Mouse (Mus musculus): Measurements from ENCODE around the gene Twf1. TPM values are rescaled to one million over a fixed set of nuclear protein-coding genes. Genes with fewer than 3 reads are reported as not detected.

Gene Twf1
- polyA plus RNA-seq, 1 experiment from 2014 or later: 90.7 TPM

- H3K27ac ChIP-seq: no peak overlapping the region
- no peaks in the 10 kb centered on the region for H3K9me3 ChIP-seq (replicated peaks)
- H3K27me3 ChIP-seq: no peaks in the 10 kb centered on the region
- ATAC-seq (ENCODE audit: low FRiP score): no peak
- 0 out of 2 replicates have a peak, but pooled peaks cover 3% of the 10 kb centered on the region for H3K4me1 ChIP-seq
- no peak overlapping the region for H3K4me2 ChIP-seq (replicated peaks)
- no peak overlapping the region for H3K4me3 ChIP-seq
- 89% methylated on average over 11 of the region's 11 CpGs for WGBS
- H3K9ac ChIP-seq: no peak overlapping the region
- no peaks in the 10 kb centered on the region for H3K36me3 ChIP-seq
These were observed 10.5 kb upstream of the Twf1 start for GRCm38 (mm10) chr15:94600145-94600707.

GRCm38 (mm10) chr15:94593586-94593985, 3.9 kb upstream of the Twf1 start:
- Histone ChIP-seq H3K4me3 (no peak overlapping the region), H3K36me3 (no peaks in the 10 kb centered on the region), H3K27ac (no peak overlapping the region), H3K9ac (no peak overlapping the region), H3K4me1 (peaks cover 8% of the 10 kb centered on the region; the same call in 1 of the 2 replicates), H3K4me2 (replicated peaks) (no peak overlapping the region), H3K27me3 (no peaks in the 10 kb centered on the region), H3K9me3 (replicated peaks) (no peaks in the 10 kb centered on the region)
- no peak for ATAC-seq (ENCODE audit: low FRiP score)
- 89% methylated on average over 1 of the region's 1 CpGs for WGBS

DNA sequence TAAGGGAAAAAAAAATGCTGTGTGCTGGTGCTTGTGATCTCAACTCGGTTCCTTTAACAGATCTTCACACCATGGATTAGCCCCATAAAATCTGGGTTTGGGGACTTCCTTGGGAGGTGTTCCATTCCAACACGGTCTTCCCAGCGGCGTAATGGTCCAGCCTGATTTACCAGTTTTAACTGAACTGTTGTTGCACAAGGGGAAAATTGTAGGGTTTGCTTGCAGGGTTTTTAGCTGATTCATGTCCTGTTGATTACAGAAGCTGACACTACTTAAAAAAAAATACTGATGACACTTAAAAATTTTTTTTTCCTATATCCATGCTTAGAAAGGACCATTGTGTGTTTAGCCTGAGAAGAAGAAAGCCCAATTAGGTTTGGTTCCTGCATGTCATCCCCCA, 1.7 kb upstream of the Twf1 start:
- no peak for ATAC-seq (ENCODE audit: low FRiP score)
- WGBS: 88% methylated on average over 4 of the region's 4 CpGs
- 0 out of 2 replicates have a peak, but pooled peaks cover under 1% of the 10 kb centered on the region for H3K36me3 ChIP-seq
- no peak overlapping the region for H3K9ac ChIP-seq
- no peak overlapping the region for H3K4me2 ChIP-seq (replicated peaks)
- H3K4me1 ChIP-seq: peaks cover 13% of the 10 kb centered on the region
- no peak overlapping the region for H3K27ac ChIP-seq
- H3K4me3 ChIP-seq: no peak overlapping the region
- H3K9me3 ChIP-seq (replicated peaks): no peaks in the 10 kb centered on the region
- no peaks in the 10 kb centered on the region for H3K27me3 ChIP-seq

GRCm38 (mm10) chr15:94590083-94590482, 394 bp upstream of the Twf1 start:
- peak overlapping the region; percentile 83 for H3K4me2 ChIP-seq (replicated peaks)
- no peaks in the 10 kb centered on the region for H3K9me3 ChIP-seq (replicated peaks)
- H3K27ac ChIP-seq: peak overlapping the region; percentile 35; the same call in 1 of the 2 replicates
- 12% methylated on average over 8 of the region's 8 CpGs for WGBS
- H3K36me3 ChIP-seq: peaks cover 9% of the 10 kb centered on the region
- no peaks in the 10 kb centered on the region for H3K27me3 ChIP-seq
- peaks cover 15% of the 10 kb centered on the region for H3K4me1 ChIP-seq
- peak; percentile 33 for ATAC-seq (ENCODE audit: low FRiP score)
- peak overlapping the region; percentile 95 for H3K4me3 ChIP-seq
- peak overlapping the region; percentile 50; the same call in 1 of the 2 replicates for H3K9ac ChIP-seq

GRCm38 (mm10) chr15:94587826-94588715, 1.6 kb downstream of the Twf1 start:
- peak overlapping the region; percentile 83 for H3K4me2 ChIP-seq (replicated peaks)
- H3K4me1 ChIP-seq: peaks cover 15% of the 10 kb centered on the region
- H3K27me3 ChIP-seq: no peaks in the 10 kb centered on the region
- H3K27ac ChIP-seq: no peak overlapping the region
- H3K9me3 ChIP-seq (replicated peaks): no peaks in the 10 kb centered on the region
- 88% methylated on average over 9 of the region's 9 CpGs for WGBS
- no peak overlapping the region; the same call in 1 of the 2 replicates for H3K9ac ChIP-seq
- H3K4me3 ChIP-seq: no peak overlapping the region
- peaks cover 29% of the 10 kb centered on the region for H3K36me3 ChIP-seq
- ATAC-seq (ENCODE audit: low FRiP score): no peak

GRCm38 (mm10) chr15:94584738-94585137, 5.0 kb downstream of the Twf1 start:
- H3K4me3 ChIP-seq: no peak overlapping the region
- H3K27me3 ChIP-seq: no peaks in the 10 kb centered on the region
- peaks cover 15% of the 10 kb centered on the region for H3K4me1 ChIP-seq
- no peak for ATAC-seq (ENCODE audit: low FRiP score)
- H3K9ac ChIP-seq: no peak overlapping the region
- H3K36me3 ChIP-seq: peaks cover 56% of the 10 kb centered on the region
- H3K9me3 ChIP-seq (replicated peaks): no peaks in the 10 kb centered on the region
- 84% methylated on average over 4 of the region's 4 CpGs for WGBS
- H3K27ac ChIP-seq: no peak overlapping the region
- H3K4me2 ChIP-seq (replicated peaks): no peak overlapping the region

DNA sequence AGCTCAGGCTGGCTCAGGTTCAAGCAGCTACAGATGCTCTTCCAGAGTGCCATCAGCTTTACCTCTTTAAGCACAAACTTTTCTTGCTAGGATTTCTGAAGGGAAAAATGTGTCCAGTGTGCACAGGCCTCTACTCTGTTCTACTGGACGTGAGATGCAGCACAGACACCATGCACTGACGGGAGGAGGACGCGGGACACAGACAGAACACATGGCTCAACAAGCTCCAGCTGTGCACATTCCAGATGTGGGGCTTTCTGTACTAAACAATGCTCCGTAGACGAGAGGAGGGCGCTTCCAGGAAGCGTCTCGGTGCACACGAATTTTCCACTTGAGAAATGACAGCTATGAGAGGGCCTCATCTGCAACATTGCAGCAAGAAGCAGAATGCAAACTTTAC, 6.5 kb downstream of the Twf1 start:
- no peak for ATAC-seq (ENCODE audit: low FRiP score)
- Histone ChIP-seq H3K36me3 (peaks cover 63% of the 10 kb centered on the region), H3K4me2 (replicated peaks) (no peak overlapping the region), H3K27me3 (no peaks in the 10 kb centered on the region), H3K9ac (no peak overlapping the region), H3K4me3 (no peak overlapping the region), H3K27ac (no peak overlapping the region), H3K4me1 (peaks cover 6% of the 10 kb centered on the region), H3K9me3 (replicated peaks) (no peaks in the 10 kb centered on the region)
- 82% methylated on average over 10 of the region's 10 CpGs for WGBS

GRCm38 (mm10) chr15:94582000-94582593, 7.6 kb downstream of the Twf1 start:
- Histone ChIP-seq H3K27me3 (no peaks in the 10 kb centered on the region), H3K4me3 (no peak overlapping the region), H3K9ac (no peak overlapping the region), H3K27ac (no peak overlapping the region), H3K36me3 (peaks cover 66% of the 10 kb centered on the region), H3K9me3 (replicated peaks) (no peaks in the 10 kb centered on the region), H3K4me2 (replicated peaks) (no peak overlapping the region), H3K4me1 (0 out of 2 replicates have a peak, but pooled peaks cover 2% of the 10 kb centered on the region)
- 55% methylated on average over 7 of the region's 7 CpGs for WGBS
- ATAC-seq (ENCODE audit: low FRiP score): no peak

DNA sequence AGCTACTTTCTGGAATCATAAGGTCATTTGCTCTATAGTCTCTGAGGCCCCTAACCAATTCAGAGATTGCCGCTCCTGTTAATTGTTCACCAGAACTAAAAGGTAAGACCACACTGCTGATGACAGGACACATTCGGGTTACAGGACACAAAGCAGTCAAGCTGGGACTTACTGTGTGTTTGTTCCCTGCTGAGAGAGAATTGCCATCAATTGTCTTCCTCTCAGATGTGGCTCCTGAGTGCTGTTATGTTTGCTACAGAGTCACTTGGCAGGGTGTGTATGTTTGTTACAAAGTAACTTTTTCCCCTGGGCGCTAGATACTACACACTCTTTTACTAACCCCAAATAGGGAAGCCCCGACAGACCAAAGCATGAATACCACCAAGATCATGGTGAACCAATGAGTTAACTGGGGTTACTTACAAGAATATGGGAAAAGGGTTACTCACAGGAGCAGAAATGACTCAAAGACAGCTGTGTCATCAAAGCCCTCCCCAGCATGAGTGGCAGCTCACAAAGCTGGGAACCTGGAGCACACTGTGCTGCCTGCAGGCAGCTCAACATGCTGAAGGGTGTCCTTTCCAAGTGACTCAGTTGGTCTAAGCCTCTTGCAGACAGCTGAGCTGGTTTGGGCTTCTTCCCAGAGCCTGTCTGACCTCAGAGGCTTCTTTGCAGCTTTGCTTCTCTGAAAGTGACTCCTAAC, 15.0 kb downstream of the Twf1 start:
- H3K27ac ChIP-seq: no peak overlapping the region
- H3K9me3 ChIP-seq (replicated peaks): no peaks in the 10 kb centered on the region
- 53% methylated on average over 4 of the region's 4 CpGs for WGBS
- H3K4me3 ChIP-seq: no peak overlapping the region
- no peak overlapping the region for H3K9ac ChIP-seq
- H3K4me1 ChIP-seq: no peaks in the 10 kb centered on the region
- H3K36me3 ChIP-seq: peaks cover 9% of the 10 kb centered on the region
- no peak overlapping the region for H3K4me2 ChIP-seq (replicated peaks)
- no peak for ATAC-seq (ENCODE audit: low FRiP score)
- no peaks in the 10 kb centered on the region for H3K27me3 ChIP-seq

DNA sequence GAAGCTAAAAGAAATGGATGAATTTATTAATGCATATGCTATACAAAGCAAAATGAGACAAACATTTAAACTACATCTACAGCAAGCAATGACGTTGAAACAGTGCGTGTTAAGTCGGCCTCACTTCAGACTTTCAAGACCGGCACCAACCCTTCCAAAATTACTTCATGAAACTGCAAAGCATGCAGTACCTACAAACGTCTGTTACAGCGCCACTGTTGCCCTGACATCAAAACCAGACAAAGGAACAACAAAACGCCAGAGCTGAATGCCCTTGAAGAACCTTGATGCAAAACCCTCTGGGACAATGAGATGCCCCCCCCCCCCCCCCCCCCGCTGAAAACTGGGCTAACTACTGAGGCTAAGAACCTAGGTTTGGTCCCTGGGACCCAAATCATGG, 16.9 kb downstream of the Twf1 start:
- Histone ChIP-seq H3K4me3 (no peak overlapping the region), H3K4me1 (no peaks in the 10 kb centered on the region), H3K27me3 (no peaks in the 10 kb centered on the region), H3K27ac (no peak overlapping the region), H3K36me3 (no peaks in the 10 kb centered on the region), H3K9ac (no peak overlapping the region), H3K9me3 (replicated peaks) (no peaks in the 10 kb centered on the region), H3K4me2 (replicated peaks) (no peak overlapping the region)
- ATAC-seq (ENCODE audit: low FRiP score): no peak
- 71% methylated on average over 7 of the region's 8 CpGs for WGBS

- H3K9ac ChIP-seq: no peak overlapping the region
- WGBS: 89% methylated on average over 4 of the region's 4 CpGs
These were observed 18.2 kb downstream of the Twf1 start for GRCm38 (mm10) chr15:94571501-94571900.

More at GRCm38 (mm10) chr15:94571501-94571900, 18.2 kb downstream of the Twf1 start:
- H3K4me3 ChIP-seq: no peak overlapping the region
- no peaks in the 10 kb centered on the region for H3K27me3 ChIP-seq
- no peak overlapping the region for H3K27ac ChIP-seq
- H3K4me2 ChIP-seq (replicated peaks): no peak overlapping the region
- no peaks in the 10 kb centered on the region for H3K36me3 ChIP-seq
- no peak for ATAC-seq (ENCODE audit: low FRiP score)
- H3K9me3 ChIP-seq (replicated peaks): no peaks in the 10 kb centered on the region
- no peaks in the 10 kb centered on the region for H3K4me1 ChIP-seq

Measured in hindbrain, embryonic 12.5 days (tissue).